Mouse (Mus musculus): ENCODE data around the gene Ehbp1. TPM values are rescaled to one million over a fixed set of nuclear protein-coding genes. Genes with fewer than 3 reads are reported as not detected.

Gene Ehbp1
- total and polyA plus RNA-seq, 2 experiments from 2014 or later: 12.0 to 45.6 TPM

DNA sequence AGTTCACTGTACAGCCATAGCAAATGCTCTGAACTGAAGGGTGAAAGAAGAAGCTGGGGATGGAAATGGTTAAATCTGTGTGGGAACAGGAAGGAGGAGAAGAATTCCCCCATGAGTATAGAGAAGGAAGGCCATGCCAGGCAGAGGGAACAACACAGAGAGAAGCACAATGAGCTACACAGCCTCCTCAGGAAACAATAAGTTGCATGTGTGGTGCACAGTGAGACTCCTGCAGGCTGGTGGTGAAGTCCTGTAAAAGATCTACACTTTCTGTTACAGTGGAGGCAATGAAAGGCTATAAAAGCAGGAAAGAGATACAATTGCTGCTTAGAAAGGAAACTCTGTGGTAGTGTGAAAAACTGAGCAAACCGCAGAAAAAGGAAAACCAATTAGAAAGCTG is 357.0 kb downstream of the Ehbp1 start:
- WGBS: 28% methylated on average over 1 of the region's 1 CpGs
- no peak for TF ChIP-seq CTCF (IDR thresholded peaks at IDR 0.05; ENCODE audit: low read depth)
- H3K27ac ChIP-seq (ENCODE audit: low read depth, low read length): no peak overlapping the region
- H3K4me1 ChIP-seq (ENCODE audit: insufficient read depth): no peaks in the 10 kb centered on the region
- DNase-seq (no peak), ATAC-seq (no peak)
- peaks cover 3% of the 10 kb centered on the region; the same call in 1 of the 2 replicates for H3K27me3 ChIP-seq (ENCODE audit: insufficient read depth, low read length)
- no peak overlapping the region for H3K9ac ChIP-seq
- H3K9me3 ChIP-seq (ENCODE audit: low read length): no peaks in the 10 kb centered on the region
- no peak overlapping the region for H3K4me2 ChIP-seq (ENCODE audit: low read depth)
- H3K4me3 ChIP-seq (ENCODE audit: low read depth, low read length): no peak overlapping the region
- no peaks in the 10 kb centered on the region for H3K36me3 ChIP-seq (ENCODE audit: insufficient read depth)

- H3K36me3 ChIP-seq (ENCODE audit: insufficient read depth): no peaks in the 10 kb centered on the region
- H3K4me1 ChIP-seq (ENCODE audit: insufficient read depth): no peaks in the 10 kb centered on the region
- no peaks in the 10 kb centered on the region for H3K9me3 ChIP-seq (ENCODE audit: low read length)
- DNase-seq (no peak), ATAC-seq (no peak)
- no peak overlapping the region for H3K4me2 ChIP-seq (ENCODE audit: low read depth)
- 86% methylated on average over 5 of the region's 5 CpGs for WGBS
- no peak overlapping the region for H3K27ac ChIP-seq (ENCODE audit: low read depth, low read length)
- no peak overlapping the region for H3K4me3 ChIP-seq (ENCODE audit: low read depth, low read length)
- no peak overlapping the region for H3K9ac ChIP-seq
- TF ChIP-seq CTCF (IDR thresholded peaks at IDR 0.05; ENCODE audit: low read depth): no peak
- no peaks in the 10 kb centered on the region for H3K27me3 ChIP-seq (ENCODE audit: insufficient read depth, low read length)
Observed at GRCm38 (mm10) chr11:21974005-21974531, 368.0 kb downstream of the Ehbp1 start.

- Histone ChIP-seq H3K36me3 (ENCODE audit: insufficient read depth) (no peaks in the 10 kb centered on the region), H3K9me3 (ENCODE audit: low read length) (no peaks in the 10 kb centered on the region), H3K4me3 (ENCODE audit: low read depth, low read length) (no peak overlapping the region), H3K4me2 (ENCODE audit: low read depth) (no peak overlapping the region), H3K4me1 (ENCODE audit: insufficient read depth) (no peaks in the 10 kb centered on the region), H3K27me3 (ENCODE audit: insufficient read depth, low read length) (no peaks in the 10 kb centered on the region), H3K27ac (ENCODE audit: low read depth, low read length) (no peak overlapping the region), H3K9ac (no peak overlapping the region)
- ATAC-seq (no peak), DNase-seq (no peak)
- no peak for TF ChIP-seq CTCF (IDR thresholded peaks at IDR 0.05; ENCODE audit: low read depth)
- WGBS: 83% methylated on average over 3 of the region's 3 CpGs
Observed at GRCm38 (mm10) chr11:21973597-21973996, 368.5 kb downstream of the Ehbp1 start.

- no peak for ATAC-seq
- WGBS: 93% methylated on average over 3 of the region's 3 CpGs
- Histone ChIP-seq H3K27ac (ENCODE audit: low read depth, low read length) (no peak overlapping the region), H3K36me3 (ENCODE audit: insufficient read depth) (no peaks in the 10 kb centered on the region), H3K4me2 (ENCODE audit: low read depth) (no peak overlapping the region), H3K27me3 (ENCODE audit: insufficient read depth, low read length) (no peaks in the 10 kb centered on the region), H3K4me1 (ENCODE audit: insufficient read depth) (no peaks in the 10 kb centered on the region), H3K9ac (no peak overlapping the region), H3K4me3 (ENCODE audit: low read depth, low read length) (no peak overlapping the region), H3K9me3 (ENCODE audit: low read length) (no peaks in the 10 kb centered on the region)
- TF ChIP-seq CTCF (IDR thresholded peaks at IDR 0.05; ENCODE audit: low read depth): no peak
- DNase-seq: no peak
Observed at GRCm38 (mm10) chr11:21968922-21969321, 373.2 kb downstream of the Ehbp1 start.

Other genes starting within 250 kb of the Ehbp1 start
- gene Tmem17, start 169.8 kb upstream of the Ehbp1 start, total RNA-seq (2014; rRNA removed): 23.3 and 25.2 TPM in 2 replicates
- 19.4 and 21.3 TPM in 2 replicates for gene Tmem17, start 169.8 kb upstream of the Ehbp1 start, polyA plus RNA-seq (2015; fragmentation: Nextera tagmentation; extraction: Ambion mirVana)

Data from forebrain, postnatal 0 days (tissue).